Mouse (Mus musculus) liver, postnatal 0 days (tissue): Measurements from ENCODE around the gene Tmem41b. TPM values are rescaled to one million over a fixed set of nuclear protein-coding genes. Genes with fewer than 3 reads are reported as not detected.

Experiments
- ATAC-seq: fragments of 200-750 bp; cut with Nextera tagmentation; 2 replicates; pipeline ENCODE4 v1.8.0; 2017; ENCODE audit warnings: mild to moderate bottlenecking, moderate library complexity
- DNase-seq: peaks from one replicate; pipeline ENCODE4 v3.0.0-alpha.2; 2016
- H3K27ac ChIP-seq: fragments of 300-500 bp; sonication (generic); 2 replicates; pipeline ENCODE4 v1.5.1; 2014; ENCODE audit warnings: antibody characterized with exemption, moderate library complexity, mild to moderate bottlenecking, low read depth
- H3K27me3 ChIP-seq: fragments of 300-500 bp; sonication (generic); 2 replicates; pipeline ENCODE4 v1.6.1; 2014; ENCODE audit warnings: low read length, control low read depth, mixed read lengths; ENCODE audit not compliant: insufficient read depth
- H3K36me3 ChIP-seq: fragments of 300-500 bp; sonication (generic); replicated peaks from 2 replicates; pipeline ENCODE4 v1.6.1; 2014; ENCODE audit warnings: mild to moderate bottlenecking, control low read depth, low read length, moderate library complexity, mixed read lengths; ENCODE audit not compliant: insufficient read depth
- H3K4me1 ChIP-seq: fragments of 300-500 bp; sonication (generic); 2 replicates; pipeline ENCODE4 v1.6.1; 2014; ENCODE audit warnings: antibody characterized with exemption, mild to moderate bottlenecking, control low read depth; ENCODE audit not compliant: insufficient read depth
- H3K4me2 ChIP-seq: fragments of 300-500 bp; sonication (generic); 2 replicates; pipeline ENCODE4 v1.6.1; 2014; ENCODE audit warnings: low read depth, mild to moderate bottlenecking, low read length, moderate library complexity, mixed read lengths
- H3K4me3 ChIP-seq: fragments of 300-500 bp; sonication (generic); 2 replicates; pipeline ENCODE4 v1.5.1; 2014; ENCODE audit warnings: low read depth, low read length
- H3K9ac ChIP-seq: fragments of 300-500 bp; sonication (generic); replicated peaks from 2 replicates; pipeline ENCODE4 v1.6.1; 2014; ENCODE audit warnings: mild to moderate bottlenecking, moderate library complexity
- H3K9me3 ChIP-seq: fragments of 300-500 bp; sonication (generic); 2 replicates; pipeline ENCODE4 v1.6.1; 2016; ENCODE audit warnings: mild to moderate bottlenecking, control low read depth, low read length, mixed read lengths
- CTCF ChIP-seq: sonication (generic); IDR thresholded peaks from 2 replicates; pipeline ENCODE4 v1.5.1; 2016; ENCODE audit warnings: antibody characterized with exemption, low read depth
- EP300 ChIP-seq: IDR thresholded peaks from 2 replicates; pipeline ENCODE4 v1.6.1; 2016; ENCODE audit warnings: antibody characterized with exemption, low read depth, mild to moderate bottlenecking
- WGBS: fragments of 180-500 bp; shearing (Covaris S2); extraction: QIAGEN DNeasy Blood & Tissue Kit; methylation state at CpG from one replicate; pipeline ENCODE4 v1.1.7; 2014; ENCODE audit not compliant: insufficient replicate concordance; 5-methylcytosine and 5-hydroxymethylcytosine counted together
- polyA plus RNA-seq: library from polyadenylated mRNA; unstranded; fragments of >200 nt; fragmentation: Nextera tagmentation; extraction: Ambion mirVana; gene quantifications from 2 replicates; pipeline ENCODE4 v1.2.1, GENCODE M21; 2015

The Tmem41b gene
- polyA plus RNA-seq, 1 experiment from 2014 or later = 26.9 TPM

- Histone ChIP-seq H3K9ac (peak overlapping the region; percentile 94), H3K4me3 (peak overlapping the region; percentile 82), H3K27me3 (no peaks in the 10 kb centered on the region), H3K9me3 (no peaks in the 10 kb centered on the region), H3K36me3 (no peaks in the 10 kb centered on the region), H3K4me1 (peaks cover 24% of the 10 kb centered on the region), H3K27ac (peak overlapping the region; percentile 93), H3K4me2 (peak overlapping the region; percentile 85)
- WGBS = 12% methylated on average over 13 of the region's 13 CpGs
- ATAC-seq (no peak), DNase-seq (no peak)
- no peak for TF ChIP-seq CTCF
- TF ChIP-seq EP300 = no peak
Observed at GRCm38 (mm10) chr7:109960613-109961154, 26.0 kb downstream of the Tmem41b start.

GRCm38 (mm10) chr7:109959716-109960612, 26.8 kb downstream of the Tmem41b start, which contains the start of gene Dennd5a:
TSS of gene Dennd5a (minus strand) at chr7:109960470.
- no peaks in the 10 kb centered on the region for H3K27me3 ChIP-seq
- no peaks in the 10 kb centered on the region for H3K9me3 ChIP-seq
- peak within 1 kb of the TSS; percentile 82 for H3K4me3 ChIP-seq
- under 1% methylated on average over 86 of the region's 107 CpGs for WGBS
- peak within 1 kb of the TSS; percentile 85 for H3K4me2 ChIP-seq
- TF ChIP-seq CTCF (no peak), EP300 (no peak)
- no peaks in the 10 kb centered on the region for H3K36me3 ChIP-seq
- peaks cover 29% of the 10 kb centered on the region for H3K4me1 ChIP-seq
- peak within 1 kb of the TSS; percentile 94 for H3K9ac ChIP-seq
- H3K27ac ChIP-seq = peak within 1 kb of the TSS; percentile 93
- ATAC-seq (peak; percentile 88), DNase-seq (peak; percentile 80)

- peak overlapping the region; percentile 82 for H3K4me3 ChIP-seq
- peak overlapping the region; percentile 93 for H3K27ac ChIP-seq
- H3K27me3 ChIP-seq = no peaks in the 10 kb centered on the region
- no peak for TF ChIP-seq CTCF
- TF ChIP-seq EP300 = no peak
- ATAC-seq (peak; percentile 37), DNase-seq (no peak)
- 2% methylated on average over 18 of the region's 18 CpGs for WGBS
- H3K4me1 ChIP-seq = peaks cover 36% of the 10 kb centered on the region
- peak overlapping the region; percentile 85 for H3K4me2 ChIP-seq
- H3K36me3 ChIP-seq = no peaks in the 10 kb centered on the region
- H3K9me3 ChIP-seq = no peaks in the 10 kb centered on the region
- H3K9ac ChIP-seq = peak overlapping the region; percentile 94
Observed at GRCm38 (mm10) chr7:109958843-109959715, 27.6 kb downstream of the Tmem41b start.

- peak overlapping the region; percentile 82 for H3K4me3 ChIP-seq
- H3K27ac ChIP-seq = 0 out of 2 replicates have a peak overlapping the region, but pooled peaks have one; percentile 93
- H3K9ac ChIP-seq = 0 out of 2 replicates have a peak overlapping the region, but pooled peaks have one; percentile 94
- peak overlapping the region; percentile 85 for H3K4me2 ChIP-seq
- 64% methylated on average over 8 of the region's 8 CpGs for WGBS
- no peaks in the 10 kb centered on the region for H3K9me3 ChIP-seq
- no peak for TF ChIP-seq EP300
- no peak for TF ChIP-seq CTCF
- H3K4me1 ChIP-seq = peaks cover 36% of the 10 kb centered on the region
- DNase-seq (no peak), ATAC-seq (no peak)
- H3K27me3 ChIP-seq = no peaks in the 10 kb centered on the region
- H3K36me3 ChIP-seq = no peaks in the 10 kb centered on the region
Observed at GRCm38 (mm10) chr7:109957996-109958789, 28.5 kb downstream of the Tmem41b start.

- H3K9ac ChIP-seq = no peak overlapping the region
- no peak overlapping the region for H3K4me2 ChIP-seq
- H3K4me1 ChIP-seq = peaks cover 32% of the 10 kb centered on the region
- no peak overlapping the region for H3K4me3 ChIP-seq
- H3K27ac ChIP-seq = no peak overlapping the region
- ATAC-seq (no peak), DNase-seq (no peak)
- WGBS = 57% methylated on average over 6 of the region's 6 CpGs
- no peaks in the 10 kb centered on the region for H3K27me3 ChIP-seq
- no peaks in the 10 kb centered on the region for H3K9me3 ChIP-seq
- no peaks in the 10 kb centered on the region for H3K36me3 ChIP-seq
- no peak for TF ChIP-seq EP300
Observed at GRCm38 (mm10) chr7:109954622-109955401, 31.9 kb downstream of the Tmem41b start.
